Mouse (Mus musculus): Measurements from ENCODE around the gene Pank4. TPM values are rescaled to one million over a fixed set of nuclear protein-coding genes. Genes with fewer than 3 reads are reported as not detected.

Pank4 gene
- 10 to 100 TPM; 29.8 to 35.0 TPM for total RNA-seq (2021)
- long read RNA-seq, experiment 1, transcript Pank4-201 (19 exons, 2,508 nt): major isoform, 13 of 33 reads
- long read RNA-seq, experiment 1, partial matches to known transcripts: 2 of 33 reads
- long read RNA-seq, experiment 1, other reads (novel, unspliced or antisense): 18 of 33 reads
- long read RNA-seq, experiment 2, transcript Pank4-201 (19 exons, 2,508 nt): major isoform, 13 of 35 reads
- long read RNA-seq, experiment 2, partial matches to known transcripts: 5 of 35 reads
- long read RNA-seq, experiment 2, other reads (novel, unspliced or antisense): 17 of 35 reads

DNA sequence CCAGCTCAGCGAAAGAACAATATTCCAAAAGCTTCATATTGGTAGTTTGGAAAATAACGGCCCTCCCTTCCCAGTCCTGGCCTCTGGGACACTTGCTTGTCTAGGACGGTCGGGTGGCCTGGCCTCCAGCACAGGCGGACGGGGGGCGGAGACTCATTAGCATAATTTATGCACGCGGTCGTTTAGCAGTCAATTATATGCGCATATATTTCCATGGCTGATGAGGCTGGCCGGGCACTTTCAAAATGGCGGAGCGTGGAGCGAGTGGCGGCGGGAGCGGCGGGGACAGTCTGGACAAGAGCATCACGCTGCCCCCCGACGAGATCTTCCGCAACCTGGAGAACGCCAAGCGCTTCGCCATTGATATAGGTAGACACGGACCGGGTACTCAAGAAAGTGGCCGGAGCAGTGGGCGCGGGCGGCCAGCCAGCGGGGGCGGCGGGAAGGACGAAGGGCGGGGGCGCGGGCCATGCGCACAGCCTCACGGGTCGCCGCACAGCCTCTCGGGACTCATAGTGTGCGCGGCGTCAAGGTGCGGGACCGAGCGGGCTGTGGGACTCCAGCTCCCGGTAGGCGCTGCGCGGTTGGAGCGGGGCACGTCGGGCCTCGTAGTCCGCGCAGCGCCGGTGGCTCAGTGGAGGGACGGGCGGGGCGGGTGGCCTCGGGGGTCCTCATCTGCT lies at the start of gene Pank4:
Gene Pank4, plus strand, starts transcription at position 223 of the 680 bp plus-strand sequence.
- DNase-seq (ENCODE audit: low spot score in 2 of 2): peak; percentile 91 to 93

DNA sequence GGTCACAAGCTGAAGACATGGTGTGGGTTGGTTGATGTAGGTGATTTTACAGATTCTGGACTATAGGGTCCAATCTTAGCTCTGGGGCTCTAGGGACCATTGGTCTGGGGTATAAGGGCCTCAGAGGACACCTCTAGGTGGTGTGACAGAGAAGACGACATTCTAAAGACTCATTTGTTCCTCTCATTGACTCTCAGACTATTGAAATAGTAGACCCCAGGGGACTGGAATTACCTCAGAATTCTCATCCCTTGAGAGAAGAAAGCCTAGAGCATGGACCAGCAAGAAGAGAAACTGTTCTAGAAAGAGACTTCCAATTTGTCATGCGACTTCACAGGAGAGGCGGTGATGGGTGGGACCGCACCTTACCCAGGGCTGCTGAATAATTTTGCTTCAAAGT lies 49.7 kb upstream of the Pank4 start:
- no peak for DNase-seq (ENCODE audit: low spot score in 2 of 2)

DNA sequence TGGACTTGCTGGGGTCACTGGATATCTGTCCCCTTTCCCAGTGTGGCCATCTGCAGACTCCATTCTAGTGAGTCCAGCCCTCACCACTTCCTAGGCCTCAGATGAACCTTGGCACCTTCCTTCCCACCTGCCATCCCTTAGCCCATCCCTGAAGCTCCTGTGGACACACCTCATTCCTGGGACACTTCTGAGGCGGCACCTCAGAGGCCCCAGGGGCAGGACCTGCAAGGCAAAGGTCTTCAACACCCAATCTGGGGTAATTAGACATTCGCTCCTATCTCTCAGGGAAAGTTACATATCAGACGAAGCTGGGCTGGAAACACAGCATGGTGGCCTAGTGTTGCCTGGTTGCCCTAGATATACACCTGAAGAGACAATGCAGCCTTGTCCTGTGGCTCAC lies 49.2 kb upstream of the Pank4 start:
- DNase-seq (ENCODE audit: low spot score in 2 of 2): no peak

DNA sequence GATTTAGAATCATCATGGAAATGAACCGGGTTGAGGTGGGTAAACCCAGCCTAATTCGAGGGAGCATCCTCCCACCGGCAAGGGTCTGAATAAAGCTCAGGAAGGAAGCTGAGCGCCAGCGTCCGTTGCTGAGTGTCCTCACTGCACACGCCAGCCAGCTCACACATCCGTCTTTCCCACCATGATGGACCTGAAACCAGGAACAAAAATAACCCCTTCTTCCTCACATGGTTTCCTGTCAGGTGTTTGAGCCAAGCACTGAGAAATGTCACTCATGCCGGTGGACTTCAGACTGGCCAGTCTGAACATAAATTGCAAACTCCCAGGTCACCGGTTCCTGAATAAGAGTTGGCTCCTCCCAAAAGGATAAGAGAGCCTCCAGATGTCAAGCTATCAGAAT lies 48.6 kb upstream of the Pank4 start:
- no peak for DNase-seq (ENCODE audit: low spot score in 2 of 2)

DNA sequence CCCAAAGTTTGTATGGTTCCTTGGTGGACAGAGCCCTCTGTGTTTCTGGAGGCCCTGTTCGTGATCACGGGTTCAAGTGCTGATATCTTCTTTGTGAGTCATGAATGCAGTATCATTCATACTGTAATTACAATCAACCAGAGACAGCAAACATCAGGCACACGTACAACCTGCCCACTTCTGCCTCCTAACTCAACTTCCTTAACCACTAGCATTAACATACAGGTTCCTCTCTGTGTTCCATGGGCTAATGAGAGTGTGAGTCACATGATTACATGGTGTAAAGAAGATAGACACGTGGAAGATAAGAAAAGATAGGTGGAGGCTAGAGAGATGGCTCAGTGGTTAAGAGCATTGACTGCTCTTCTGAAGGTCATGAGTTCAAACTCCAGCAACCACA lies 47.3 kb upstream of the Pank4 start:
- no peak for DNase-seq (ENCODE audit: low spot score in 2 of 2)

DNA sequence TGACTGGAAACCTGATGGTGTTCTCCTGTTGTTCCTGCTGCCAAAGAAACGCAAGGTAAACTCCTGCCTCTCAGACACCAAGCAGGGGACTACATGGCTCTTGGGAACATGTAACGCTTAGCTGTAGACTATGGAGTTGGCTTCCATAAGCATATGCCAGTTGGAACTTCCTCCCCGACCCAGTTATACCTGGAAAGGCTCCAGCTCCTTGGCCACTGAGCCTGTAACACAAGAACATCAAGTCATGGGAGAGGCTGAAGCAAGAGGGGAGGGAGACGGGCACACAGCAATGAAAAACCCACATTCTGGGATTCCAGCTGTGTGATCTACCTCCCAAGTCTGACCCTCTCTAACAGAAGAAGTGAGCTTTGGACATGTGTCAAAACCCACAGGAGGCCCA lies 41.6 kb upstream of the Pank4 start:
- no peak for DNase-seq (ENCODE audit: low spot score in 2 of 2)

DNA sequence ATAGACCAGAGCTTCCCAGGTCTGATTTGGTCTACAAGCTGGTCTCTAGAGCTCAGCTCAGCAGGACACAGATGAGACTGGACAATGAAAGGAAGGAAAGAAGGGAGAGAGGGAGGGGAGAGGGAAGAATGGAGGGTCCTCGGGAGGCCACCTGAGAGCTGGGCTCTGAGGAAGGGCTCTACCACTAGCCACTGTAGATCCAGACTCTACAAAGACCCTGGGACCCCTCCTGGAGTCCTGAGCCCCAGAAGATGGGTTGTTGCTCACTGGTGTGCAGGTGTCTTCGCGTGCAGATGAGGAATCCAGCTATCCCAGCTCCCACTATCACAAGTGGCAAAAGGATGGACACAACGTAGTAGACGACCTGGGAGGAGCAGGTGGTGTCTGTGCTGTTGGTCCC lies 41.0 kb upstream of the Pank4 start:
- no peak for DNase-seq (ENCODE audit: low spot score in 2 of 2)

DNA sequence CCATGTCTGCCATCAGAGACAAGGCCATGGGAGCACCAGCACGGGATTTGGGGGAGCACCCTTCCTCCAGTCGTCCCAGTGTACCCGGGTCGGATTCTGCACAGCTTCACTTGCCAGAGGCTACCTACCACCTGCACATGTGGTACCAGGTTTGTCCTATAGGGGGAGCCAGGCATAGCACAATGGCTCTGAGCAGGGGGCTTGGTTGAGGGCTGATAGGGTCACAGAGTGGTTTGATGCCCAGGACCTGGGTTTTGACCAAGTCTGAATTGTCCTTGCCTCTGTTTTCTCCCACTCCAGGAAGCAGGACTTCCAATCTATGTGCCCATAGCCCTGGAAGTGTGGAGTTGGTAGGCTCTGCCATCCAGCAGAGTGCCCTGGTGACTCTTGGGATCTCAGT lies 38.5 kb upstream of the Pank4 start:
- DNase-seq (ENCODE audit: low spot score in 2 of 2): no peak

DNA sequence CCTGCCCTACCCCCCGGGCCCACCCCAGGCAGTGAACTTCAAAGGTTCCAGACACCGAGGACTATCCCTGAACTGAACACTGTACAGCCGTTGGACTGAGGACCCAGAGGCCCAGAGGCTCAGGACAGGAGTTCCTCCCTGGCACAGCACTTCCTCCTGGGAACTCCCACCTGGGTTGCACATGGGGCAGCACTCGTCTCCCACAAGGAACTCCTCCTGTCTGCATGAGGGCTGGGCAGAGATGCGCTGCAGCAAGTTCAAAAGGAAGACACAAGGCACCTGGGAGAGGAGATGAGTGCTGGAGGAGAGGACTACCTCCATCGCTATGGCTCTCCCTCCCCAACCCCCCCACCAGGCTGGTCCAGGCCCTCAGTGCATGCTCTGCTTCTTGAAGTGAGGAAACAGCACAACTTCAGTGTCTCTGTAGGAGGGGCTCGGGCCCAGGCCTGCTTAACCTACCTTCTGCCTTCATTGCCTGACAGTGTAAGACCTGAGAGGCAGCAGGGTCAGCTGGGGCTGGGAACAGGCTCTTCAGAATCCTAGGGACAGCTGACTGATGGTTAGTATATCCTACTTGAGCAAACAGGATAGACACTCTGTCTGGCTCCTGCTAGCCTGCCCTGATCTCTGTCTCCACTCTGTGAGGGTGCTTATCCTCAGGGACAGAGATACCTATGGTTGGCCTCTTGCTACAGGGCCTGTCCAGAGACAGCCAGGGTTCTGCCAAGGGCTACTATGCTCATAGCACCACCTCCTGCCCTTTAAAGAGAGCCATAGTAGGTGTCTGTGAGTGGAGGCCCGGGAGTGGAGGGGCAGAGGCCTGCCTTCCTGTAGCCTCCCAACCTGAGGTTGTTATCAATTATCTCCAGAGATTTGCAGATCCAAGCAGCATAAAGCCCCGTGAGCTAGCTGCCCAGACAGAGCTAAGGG lies 36.7 kb upstream of the Pank4 start:
- DNase-seq (ENCODE audit: low spot score in 2 of 2): no peak

DNA sequence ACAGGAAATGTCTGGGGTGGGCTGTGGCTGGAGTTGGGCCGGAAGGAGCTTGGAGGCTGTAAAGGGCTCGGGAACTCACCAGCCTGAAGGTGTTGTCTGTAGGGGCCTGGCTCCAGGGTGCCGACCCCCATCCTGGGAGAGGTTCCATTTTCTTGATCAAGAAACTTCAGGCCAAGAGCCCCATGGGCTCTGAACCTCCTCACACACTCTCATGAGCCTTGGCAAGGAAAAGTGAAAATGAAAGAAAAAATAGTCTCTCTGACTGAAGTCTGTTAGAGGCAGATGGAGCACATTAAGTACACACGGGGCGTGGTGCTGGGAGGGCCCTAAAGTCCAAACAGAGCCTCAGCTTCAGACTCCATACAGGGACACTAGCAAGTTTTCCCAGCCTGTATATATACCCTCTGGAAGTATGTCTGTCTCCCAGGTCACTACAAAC lies 36.0 kb upstream of the Pank4 start:
- DNase-seq (ENCODE audit: low spot score in 2 of 2): no peak

DNA sequence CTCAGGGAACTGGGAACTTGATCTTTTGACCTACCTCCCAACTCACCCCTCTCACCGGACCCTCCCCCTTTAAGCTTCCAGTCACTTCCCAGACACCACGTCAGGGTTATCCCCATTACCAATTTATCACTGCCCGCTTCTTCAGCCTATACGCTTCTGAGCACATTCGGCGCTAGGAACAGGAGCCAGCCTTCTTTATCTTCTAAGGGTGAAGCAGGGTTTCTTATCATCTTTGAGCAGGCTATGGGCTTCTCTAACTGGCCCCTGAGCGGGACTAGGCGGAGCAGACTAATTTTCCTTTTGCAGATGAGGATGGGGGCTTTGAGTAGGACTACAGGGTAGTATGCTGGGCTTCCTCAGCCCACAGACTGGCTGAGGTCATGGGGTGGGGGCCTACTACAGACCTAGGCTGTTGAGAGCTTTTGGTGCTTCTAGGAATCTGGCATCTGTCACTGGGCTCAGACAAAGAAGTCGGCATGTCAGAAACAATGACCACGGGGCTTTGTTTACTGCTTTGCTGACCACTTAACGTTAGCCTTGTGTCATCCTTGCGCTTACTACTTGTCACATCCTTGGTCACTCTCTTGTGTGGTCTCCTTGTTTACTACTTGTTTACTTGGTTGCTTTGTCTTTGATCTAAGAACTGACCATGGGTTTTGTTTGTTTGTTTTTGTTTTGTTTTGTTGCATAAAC lies 35.4 kb upstream of the Pank4 start, which contains the start of gene Tnfrsf14:
Gene Tnfrsf14, minus strand, starts transcription at position 169 of the 693 bp plus-strand sequence.
- no peak for DNase-seq (ENCODE audit: low spot score in 2 of 2)

DNA sequence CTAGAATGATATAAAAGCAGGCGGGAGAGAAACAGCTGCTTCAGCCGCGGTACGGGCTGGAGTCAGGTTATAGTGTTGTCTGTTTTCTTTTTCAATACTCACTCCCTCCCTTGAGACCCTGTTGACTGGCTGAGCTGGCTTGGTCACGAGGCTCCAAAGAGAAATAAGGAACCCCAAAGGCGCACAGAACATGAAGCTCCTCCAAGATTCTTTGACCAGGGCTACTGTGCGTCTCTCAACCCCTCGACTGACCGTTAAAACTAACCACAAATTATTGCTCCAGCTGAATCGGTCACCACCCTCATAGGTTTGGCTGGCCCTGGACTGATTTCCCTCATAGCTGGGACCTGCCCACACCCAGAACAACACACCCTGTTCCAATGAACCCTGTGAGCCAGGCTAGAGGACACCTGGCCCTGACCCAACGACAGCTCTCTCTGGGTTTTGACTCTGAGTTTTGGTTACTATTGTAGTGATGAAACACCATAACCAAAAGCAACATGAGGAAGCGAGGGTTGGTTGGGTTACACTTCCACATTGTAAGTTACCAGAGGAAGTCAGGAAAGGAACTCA lies 34.7 kb upstream of the Pank4 start:
- no peak for DNase-seq (ENCODE audit: low spot score in 2 of 2)

DNA sequence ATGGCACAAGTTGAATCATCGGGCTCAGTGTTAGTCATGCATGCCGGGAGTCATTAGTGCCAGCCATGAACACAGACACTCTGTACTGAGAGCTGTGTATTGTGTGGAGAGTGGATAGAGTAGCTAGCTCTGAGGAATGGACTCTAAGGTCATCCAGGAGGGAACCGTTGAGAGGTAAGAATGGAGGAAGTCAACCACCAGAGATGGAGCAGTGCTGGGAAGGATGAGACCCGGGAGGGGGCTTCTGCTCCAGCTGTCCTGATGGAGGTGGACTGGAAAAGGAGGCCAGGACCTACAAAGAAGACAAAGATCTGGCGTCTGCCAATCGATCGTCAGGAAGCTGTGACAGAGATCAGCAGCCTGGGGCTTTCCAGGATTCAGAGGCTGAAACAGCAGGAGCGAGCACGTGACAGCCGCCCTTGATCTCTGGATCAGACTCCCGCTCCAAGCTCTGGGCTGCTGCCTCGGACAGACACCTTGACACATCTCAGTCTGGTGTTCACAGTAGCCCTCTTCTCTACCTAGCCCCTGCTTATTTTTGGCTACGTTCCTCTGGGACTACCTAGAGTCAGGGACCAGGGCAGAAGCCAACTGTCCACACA lies 30.5 kb upstream of the Pank4 start:
- no peak for DNase-seq (ENCODE audit: low spot score in 2 of 2)

DNA sequence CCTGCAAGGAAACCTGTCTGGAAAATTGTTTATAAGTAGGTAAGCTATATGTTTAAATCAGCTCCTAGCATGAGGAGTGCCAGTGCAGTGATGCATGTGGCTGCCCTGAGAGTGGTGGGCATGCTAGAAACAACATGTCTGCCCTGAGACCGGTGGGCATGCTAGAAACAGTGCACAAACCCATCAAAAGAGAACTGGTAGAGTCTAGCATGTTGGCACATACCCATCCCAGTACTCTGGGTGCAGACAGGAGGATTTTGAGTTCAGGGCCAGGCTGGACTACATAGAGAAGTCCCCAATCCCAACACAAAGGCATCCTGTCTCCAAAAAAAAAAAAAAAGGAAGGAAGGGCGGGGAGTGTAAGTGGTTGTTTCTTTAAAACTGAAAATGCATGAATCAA lies 29.1 kb upstream of the Pank4 start:
- no peak for DNase-seq (ENCODE audit: low spot score in 2 of 2)

DNA sequence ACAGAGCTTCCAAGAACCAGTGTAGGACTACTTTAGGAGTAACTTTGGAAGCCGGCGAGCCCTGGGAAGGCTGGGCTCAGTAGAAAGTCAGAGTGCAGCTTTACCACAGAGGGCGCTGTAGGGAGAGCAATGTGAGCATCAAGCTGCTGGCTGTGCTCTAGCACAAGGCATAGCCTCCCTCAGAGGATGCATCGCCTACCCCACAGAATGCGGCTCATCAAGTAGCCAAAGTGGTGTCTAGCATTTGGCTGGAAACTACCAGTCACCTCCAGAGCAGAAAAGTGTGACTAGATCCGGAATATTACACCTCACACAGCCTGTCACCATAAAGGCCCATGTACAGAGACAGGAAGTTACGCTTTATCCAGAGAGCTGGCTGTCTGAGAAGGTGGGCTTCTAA lies 28.1 kb upstream of the Pank4 start:
- DNase-seq (ENCODE audit: low spot score in 2 of 2): no peak

DNA sequence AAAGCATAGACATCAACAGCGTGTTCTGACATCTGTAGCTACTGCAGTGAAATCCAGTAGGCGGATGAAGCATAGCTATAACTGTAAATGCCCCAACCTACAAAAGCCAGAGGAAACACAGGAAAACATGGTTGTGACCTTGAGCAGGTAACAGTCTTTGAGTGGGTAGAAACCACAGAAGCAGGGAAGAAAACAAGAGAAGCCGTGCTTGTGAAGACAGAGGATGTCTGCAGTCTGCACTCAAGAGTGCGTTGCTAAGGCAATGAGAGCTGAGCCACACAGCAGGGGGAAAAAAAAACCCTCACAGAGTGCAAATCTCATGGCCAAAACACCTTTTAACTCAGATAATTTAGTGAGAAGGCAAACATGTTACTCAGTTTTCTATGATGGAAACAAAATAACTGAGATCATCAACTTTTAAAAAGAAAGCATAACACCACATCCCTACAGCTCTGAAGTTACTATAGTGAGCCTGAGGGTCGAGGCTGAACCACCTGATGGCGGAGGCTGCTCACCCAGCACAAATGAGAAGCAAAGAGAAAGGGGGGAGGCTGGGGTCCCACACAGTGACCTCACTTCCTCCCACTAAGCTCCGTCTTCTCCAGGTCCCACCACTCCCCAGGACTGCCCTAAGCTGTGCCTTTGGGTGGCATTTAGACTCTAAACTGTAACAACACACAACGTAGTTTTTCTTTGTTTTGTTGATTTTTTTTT lies 27.2 kb upstream of the Pank4 start:
- DNase-seq (ENCODE audit: low spot score in 2 of 2): no peak

DNA sequence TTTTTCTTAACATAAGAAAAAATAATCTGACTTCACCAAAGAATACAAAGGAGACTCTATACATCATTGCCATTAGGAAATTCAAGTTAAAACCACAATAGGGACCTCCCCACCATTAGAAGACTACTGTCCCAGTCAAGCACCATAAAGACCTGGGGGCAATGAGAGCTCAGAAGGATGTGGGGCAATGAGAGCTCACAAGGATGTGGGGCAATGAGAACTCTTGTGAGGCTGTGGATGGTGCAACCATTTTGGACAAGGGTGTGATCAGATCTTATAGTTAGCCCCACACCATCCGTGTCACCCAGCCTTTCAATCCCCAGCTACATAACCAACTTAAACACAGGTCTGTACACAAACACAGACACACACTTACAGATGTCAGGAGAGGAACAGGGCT lies 26.2 kb upstream of the Pank4 start:
- no peak for DNase-seq (ENCODE audit: low spot score in 2 of 2)

DNA sequence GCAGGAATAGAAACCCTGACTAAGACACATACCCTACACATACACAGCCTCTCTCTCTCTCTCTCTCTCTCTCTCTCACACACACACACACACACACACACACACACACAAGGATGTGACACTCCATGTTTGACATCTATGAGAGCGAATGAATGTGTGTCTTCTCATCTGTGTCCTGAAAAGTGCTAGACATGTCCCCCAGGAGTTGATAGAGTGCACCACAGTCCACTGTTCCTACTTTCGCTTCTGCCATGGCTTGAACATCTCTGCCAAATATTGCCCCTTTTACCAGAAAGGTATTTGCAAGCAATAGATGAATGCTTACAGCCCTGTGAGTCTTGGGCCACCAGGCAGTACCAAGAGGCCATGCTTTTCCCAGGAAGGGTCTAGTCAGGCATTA lies 23.8 kb upstream of the Pank4 start:
- DNase-seq (ENCODE audit: low spot score in 2 of 2): no peak

DNA sequence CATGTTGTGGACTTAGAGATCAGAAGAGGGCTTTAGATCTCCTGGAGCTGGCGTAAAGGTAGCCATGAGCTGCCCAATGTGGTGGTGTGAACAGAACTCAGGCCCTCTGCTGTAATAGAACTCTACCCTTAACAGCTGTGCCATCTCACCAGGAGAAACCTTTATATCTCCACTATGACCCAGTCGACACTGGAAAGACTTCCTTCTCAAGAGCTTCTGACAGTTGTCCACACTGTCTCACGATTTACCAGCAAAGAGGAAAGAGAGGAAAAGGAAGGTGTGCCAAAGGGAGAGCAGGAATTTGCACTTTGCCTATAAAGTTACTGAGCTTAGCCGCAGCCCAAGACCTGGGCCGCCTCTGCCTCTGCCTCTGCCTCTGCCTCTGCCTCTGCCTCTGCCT lies 22.1 kb upstream of the Pank4 start:
- DNase-seq (ENCODE audit: low spot score in 2 of 2): no peak
